Mouse (Mus musculus): ENCODE results near the gene Pex7. TPM values are rescaled to one million over a fixed set of nuclear protein-coding genes. Genes with fewer than 3 reads are reported as not detected.
"Not testable (repeated sequence)": the region's sequence is repeated elsewhere in the genome, so short reads cannot be mapped to it uniquely, and the experiment has no call there.

Pex7 gene
- polyA plus RNA-seq, 1 experiment, result 35.4 TPM

- no peak for TF ChIP-seq CTCF (IDR thresholded peaks at IDR 0.05; ENCODE audit: extremely low read depth, insufficient read depth, low read length)
- no peak for TF ChIP-seq POLR2A (IDR thresholded peaks at IDR 0.05; ENCODE audit: extremely low read depth, insufficient read depth, low read length)
- Histone ChIP-seq H3K4me1 (ENCODE audit: control insufficient read depth, insufficient read depth, low read length) (peaks cover 10% of the 10 kb centered on the region), H3K27ac (ENCODE audit: insufficient read depth, low read length) (no peak overlapping the region), H3K4me3 (ENCODE audit: insufficient read depth, low read length) (peak overlapping the region; percentile 86)
Observed at GRCm38 (mm10) chr10:19935295-19935623, 27.8 kb upstream of the Pex7 start.

GRCm38 (mm10) chr10:19934384-19935294 lies 27.1 kb upstream of the Pex7 start, which contains the start of gene Map3k5:
Gene Map3k5, plus strand, starts transcription at chr10:19934472.
- peaks cover 9% of the 10 kb centered on the region for H3K4me1 ChIP-seq (ENCODE audit: control insufficient read depth, insufficient read depth, low read length)
- H3K4me3 ChIP-seq (ENCODE audit: insufficient read depth, low read length), result peak within 1 kb of the TSS; percentile 86
- no peak for TF ChIP-seq POLR2A (IDR thresholded peaks at IDR 0.05; ENCODE audit: extremely low read depth, insufficient read depth, low read length)
- peak within 1 kb of the TSS; percentile 98 for H3K27ac ChIP-seq (ENCODE audit: insufficient read depth, low read length)

- TF ChIP-seq CTCF (IDR thresholded peaks at IDR 0.05; ENCODE audit: extremely low read depth, insufficient read depth, low read length) (no peak), POLR2A (IDR thresholded peaks at IDR 0.05; ENCODE audit: extremely low read depth, insufficient read depth, low read length) (no peak)
- H3K27ac ChIP-seq (ENCODE audit: insufficient read depth, low read length), result peak overlapping the region; percentile 98
- peak overlapping the region; percentile 86 for H3K4me3 ChIP-seq (ENCODE audit: insufficient read depth, low read length)
- peaks cover 3% of the 10 kb centered on the region; the same call in 1 of the 2 replicates for H3K4me1 ChIP-seq (ENCODE audit: control insufficient read depth, insufficient read depth, low read length)
Observed at GRCm38 (mm10) chr10:19933511-19934383, 26.3 kb upstream of the Pex7 start.

GRCm38 (mm10) chr10:19932986-19933385 lies 25.5 kb upstream of the Pex7 start:
- TF ChIP-seq POLR2A (IDR thresholded peaks at IDR 0.05; ENCODE audit: extremely low read depth, insufficient read depth, low read length) (no peak), CTCF (IDR thresholded peaks at IDR 0.05; ENCODE audit: extremely low read depth, insufficient read depth, low read length) (no peak)
- Histone ChIP-seq H3K4me1 (ENCODE audit: control insufficient read depth, insufficient read depth, low read length) (peaks cover 1% of the 10 kb centered on the region; the same call in 1 of the 2 replicates), H3K27ac (ENCODE audit: insufficient read depth, low read length) (no peak overlapping the region), H3K4me3 (ENCODE audit: insufficient read depth, low read length) (no peak overlapping the region; the same call in 1 of the 2 replicates)

GRCm38 (mm10) chr10:19928205-19928604 lies 20.7 kb upstream of the Pex7 start:
- Histone ChIP-seq H3K27ac (ENCODE audit: insufficient read depth, low read length) (no peak overlapping the region), H3K4me1 (ENCODE audit: control insufficient read depth, insufficient read depth, low read length) (no peaks in the 10 kb centered on the region; the same call in 1 of the 2 replicates), H3K4me3 (ENCODE audit: insufficient read depth, low read length) (no peak overlapping the region)
- TF ChIP-seq POLR2A (IDR thresholded peaks at IDR 0.05; ENCODE audit: extremely low read depth, insufficient read depth, low read length) (no peak), CTCF (IDR thresholded peaks at IDR 0.05; ENCODE audit: extremely low read depth, insufficient read depth, low read length) (no peak)

GRCm38 (mm10) chr10:19926391-19926897 lies 19.0 kb upstream of the Pex7 start:
- H3K27ac ChIP-seq (ENCODE audit: insufficient read depth, low read length); H3K4me3 ChIP-seq (ENCODE audit: insufficient read depth, low read length); H3K4me1 ChIP-seq (ENCODE audit: control insufficient read depth, insufficient read depth, low read length): not testable (repeated sequence)

- Histone ChIP-seq H3K27ac (ENCODE audit: insufficient read depth, low read length) (no peak overlapping the region), H3K4me1 (ENCODE audit: control insufficient read depth, insufficient read depth, low read length) (no peaks in the 10 kb centered on the region), H3K4me3 (ENCODE audit: insufficient read depth, low read length) (no peak overlapping the region)
- TF ChIP-seq CTCF (IDR thresholded peaks at IDR 0.05; ENCODE audit: extremely low read depth, insufficient read depth, low read length) (no peak), POLR2A (IDR thresholded peaks at IDR 0.05; ENCODE audit: extremely low read depth, insufficient read depth, low read length) (no peak)
Observed at GRCm38 (mm10) chr10:19924256-19924655, 16.8 kb upstream of the Pex7 start.

GRCm38 (mm10) chr10:19922410-19922809 lies 14.9 kb upstream of the Pex7 start:
- no peak for TF ChIP-seq CTCF (IDR thresholded peaks at IDR 0.05; ENCODE audit: extremely low read depth, insufficient read depth, low read length)
- TF ChIP-seq POLR2A (IDR thresholded peaks at IDR 0.05; ENCODE audit: extremely low read depth, insufficient read depth, low read length), result no peak
- no peak overlapping the region for H3K4me3 ChIP-seq (ENCODE audit: insufficient read depth, low read length)
- no peaks in the 10 kb centered on the region for H3K4me1 ChIP-seq (ENCODE audit: control insufficient read depth, insufficient read depth, low read length)
- no peak overlapping the region for H3K27ac ChIP-seq (ENCODE audit: insufficient read depth, low read length)

GRCm38 (mm10) chr10:19915301-19915700 lies 7.8 kb upstream of the Pex7 start:
- Histone ChIP-seq H3K4me1 (ENCODE audit: control insufficient read depth, insufficient read depth, low read length) (no peaks in the 10 kb centered on the region), H3K4me3 (ENCODE audit: insufficient read depth, low read length) (no peak overlapping the region), H3K27ac (ENCODE audit: insufficient read depth, low read length) (no peak overlapping the region)
- no peak for TF ChIP-seq POLR2A (IDR thresholded peaks at IDR 0.05; ENCODE audit: extremely low read depth, insufficient read depth, low read length)
- TF ChIP-seq CTCF (IDR thresholded peaks at IDR 0.05; ENCODE audit: extremely low read depth, insufficient read depth, low read length), result peak; percentile 72

Data from cortical plate, adult 2 months (tissue).